Mouse (Mus musculus) small intestine, adult 10 weeks (tissue): ENCODE data around the gene Crybg2. TPM values are rescaled to one million over a fixed set of nuclear protein-coding genes. Genes with fewer than 3 reads are reported as not detected.

ENCODE experiments used
- polyA plus RNA-seq: library from polyadenylated mRNA; stranded (reverse); fragments of 350-450 nt; fragmentation: Illumina TruSeq; extraction: RNeasy Lipid Tissue Mini Kit (QIAGEN cat#74804); gene quantifications from one replicate; pipeline ENCODE4 v1.2.3, GENCODE M21; 2014; ENCODE audit warnings: low replicate concordance

Gene Crybg2
- 4.2 TPM for polyA plus RNA-seq

GRCm38 (mm10) chr4:134060135-134060865 lies at the start of gene Crybg2:
TSS of gene Crybg2 (plus strand) at chr4:134060815.

GRCm38 (mm10) chr4:134018779-134019145 lies 41.9 kb upstream of the Crybg2 start, which contains the start of gene Lin28a:
TSS of gene Lin28a (minus strand) at chr4:134018841.

GRCm38 (mm10) chr4:134053538-134053937 lies 7.1 kb upstream of the Crybg2 start, which contains the start of gene Zfp683:
TSS of gene Zfp683 (plus strand) at chr4:134053838.

GRCm38 (mm10) chr4:134094923-134095547 lies 34.4 kb downstream of the Crybg2 start, which contains the start of gene Cd52:
TSS of gene Cd52 (minus strand) at chr4:134095082.

GRCm38 (mm10) chr4:134101979-134102741 lies 41.5 kb downstream of the Crybg2 start, which contains the start of gene Ubxn11:
TSS of gene Ubxn11 (plus strand) at chr4:134102570.

GRCm38 (mm10) chr4:134128221-134128982 lies 67.8 kb downstream of the Crybg2 start, which contains the start of gene Sh3bgrl3:
TSS of gene Sh3bgrl3 (minus strand) at chr4:134128789.

Other genes starting within 250 kb of the Crybg2 start
- 11.8 TPM for gene Rps6ka1, start 173.0 kb upstream of the Crybg2 start, polyA plus RNA-seq
- 296 TPM for gene Hmgn2, start 92.2 kb upstream of the Crybg2 start, polyA plus RNA-seq
- gene Dhdds, start 59.9 kb upstream of the Crybg2 start, polyA plus RNA-seq, result 10.2 TPM
- gene Lin28a, start 42.0 kb upstream of the Crybg2 start, polyA plus RNA-seq, result not detected
- not detected for gene Zfp683, start 7.0 kb upstream of the Crybg2 start, polyA plus RNA-seq
- gene Cd52, start 34.3 kb downstream of the Crybg2 start, polyA plus RNA-seq, result 51.9 TPM
- gene Ubxn11, start 41.8 kb downstream of the Crybg2 start, polyA plus RNA-seq, result not detected
- gene Sh3bgrl3, start 68.0 kb downstream of the Crybg2 start, polyA plus RNA-seq, result 1.7 TPM
- 3.7 TPM for gene Cep85, start 126.3 kb downstream of the Crybg2 start, polyA plus RNA-seq
- gene Gm7534, start 142.2 kb downstream of the Crybg2 start, polyA plus RNA-seq, result not detected
- not detected for gene Catsper4, start 166.6 kb downstream of the Crybg2 start, polyA plus RNA-seq
- 1.0 TPM for gene Cnksr1, start 177.6 kb downstream of the Crybg2 start, polyA plus RNA-seq
- gene E130218I03Rik, start 182.8 kb downstream of the Crybg2 start, polyA plus RNA-seq, result not detected
- gene Zfp593, start 184.8 kb downstream of the Crybg2 start, polyA plus RNA-seq, result 0.22 TPM
- not detected for gene Gm30191, start 186.1 kb downstream of the Crybg2 start, polyA plus RNA-seq
- not detected for gene Grrp1, start 193.3 kb downstream of the Crybg2 start, polyA plus RNA-seq
- gene Pdik1l, start 227.1 kb downstream of the Crybg2 start, polyA plus RNA-seq, result 28.0 TPM